Mouse (Mus musculus): ENCODE measurements around the gene Olfr1507.

Olfr1507 gene

GRCm38 (mm10) chr14:52495516-52495915 is at the start of gene Olfr1507:
TSS of gene Olfr1507 (minus strand) at chr14:52495749.
- no peak for DNase-seq

- no peak for DNase-seq
Measured at GRCm38 (mm10) chr14:52533336-52533735, 37.8 kb upstream of the Olfr1507 start.

- no peak for DNase-seq
Measured at GRCm38 (mm10) chr14:52524952-52525351, 29.4 kb upstream of the Olfr1507 start.

DNA sequence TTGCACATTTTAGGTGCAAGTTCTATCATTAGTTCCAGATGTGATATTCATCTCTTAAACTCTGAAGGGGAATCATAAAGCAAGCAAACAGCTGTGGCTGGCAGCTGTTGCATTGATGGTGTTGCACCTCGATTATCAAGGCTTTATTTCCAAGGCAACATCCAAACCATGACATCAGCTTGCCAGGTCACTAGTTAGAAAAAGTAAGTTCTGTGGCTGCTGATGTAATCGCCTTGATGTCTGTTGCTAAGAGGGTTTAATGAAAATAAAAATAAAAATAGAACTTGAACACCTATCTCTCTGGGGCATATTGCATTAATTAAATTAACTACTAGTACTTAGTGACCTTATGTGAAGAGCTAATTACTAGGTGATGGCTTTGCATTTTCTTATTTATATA is 28.2 kb downstream of the Olfr1507 start, which contains the start of gene Olfr1508:
Olfr1508 (minus strand) TSS at position 101 of the 400 bp plus-strand sequence.
- DNase-seq = no peak

- no peak for DNase-seq
Measured at GRCm38 (mm10) chr14:52465738-52466137, 29.8 kb downstream of the Olfr1507 start.

GRCm38 (mm10) chr14:52461928-52462327 is 33.6 kb downstream of the Olfr1507 start:
- DNase-seq = no peak

- DNase-seq = no peak
Measured at GRCm38 (mm10) chr14:52451138-52451537, 44.4 kb downstream of the Olfr1507 start.

DNA sequence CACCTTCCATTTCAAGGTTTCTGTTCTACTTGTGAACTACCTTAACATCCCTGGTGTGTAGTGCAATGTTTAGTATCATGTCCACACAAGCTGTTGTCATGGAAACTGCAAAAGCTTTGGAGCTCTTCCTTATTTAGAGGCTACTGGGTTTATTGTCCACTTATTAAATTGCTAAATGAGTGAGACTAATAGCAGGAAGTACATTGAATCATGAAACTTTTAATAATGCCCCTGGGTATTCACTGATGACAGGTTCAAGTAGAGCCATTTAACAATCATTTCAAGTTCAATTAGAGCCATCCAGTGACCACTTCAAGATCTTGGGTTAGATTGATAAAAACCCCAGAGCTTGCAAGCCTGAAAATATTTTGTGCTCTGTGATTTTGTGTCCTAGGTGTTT is 52.9 kb downstream of the Olfr1507 start, which contains the start of gene Olfr1509:
Olfr1509 (plus strand) TSS at position 301 of the 400 bp plus-strand sequence.
- no peak for DNase-seq
